Mouse (Mus musculus) ovary, postnatal 10 days (tissue): ENCODE measurements at regions not wholly inside any gene's neighbourhood (a gene's known extent, or its start where the extent isn't known, plus 50 kb on each side); places are given as distances from the start of the nearest gene placed in this dataset.

ENCODE experiments used
- DNase-seq: peaks from one replicate; pipeline ENCODE4 v3.0.0; 2022; ENCODE audit warnings: low spot score

- DNase-seq = no peak
Observed at GRCm38 (mm10) chr5:50820674-50821073, 746.9 kb downstream of the Ppargc1a start.

GRCm38 (mm10) chr5:50819959-50820358 is 747.6 kb downstream of the Ppargc1a start:
- no peak for DNase-seq

- DNase-seq = no peak
Observed at GRCm38 (mm10) chr5:50795310-50795709, 736.5 kb upstream of the Adgra3 start.

- DNase-seq = no peak
Observed at GRCm38 (mm10) chr5:50794453-50795169, 735.8 kb upstream of the Adgra3 start.

- no peak for DNase-seq
Observed at GRCm38 (mm10) chr5:50793558-50793957, 734.8 kb upstream of the Adgra3 start.

- no peak for DNase-seq
Observed at GRCm38 (mm10) chr5:50785273-50785672, 726.5 kb upstream of the Adgra3 start.

GRCm38 (mm10) chr5:50779138-50779537 is 720.3 kb upstream of the Adgra3 start:
- no peak for DNase-seq

- DNase-seq = no peak
Observed at GRCm38 (mm10) chr5:50778221-50778620, 719.4 kb upstream of the Adgra3 start.

GRCm38 (mm10) chr5:50762261-50762660 is 703.5 kb upstream of the Adgra3 start:
- no peak for DNase-seq

GRCm38 (mm10) chr5:50760386-50760785 is 701.6 kb upstream of the Adgra3 start:
- DNase-seq = no peak

GRCm38 (mm10) chr5:50752766-50753165 is 694.0 kb upstream of the Adgra3 start:
- DNase-seq = peak; percentile 3

- no peak for DNase-seq
Observed at GRCm38 (mm10) chr5:50751358-50751757, 692.6 kb upstream of the Adgra3 start.

- DNase-seq = no peak
Observed at GRCm38 (mm10) chr5:50743030-50743429, 684.2 kb upstream of the Adgra3 start.

- no peak for DNase-seq
Observed at GRCm38 (mm10) chr5:50733711-50734110, 674.9 kb upstream of the Adgra3 start.

GRCm38 (mm10) chr5:50728337-50729003 is 669.7 kb upstream of the Adgra3 start:
- DNase-seq = no peak

GRCm38 (mm10) chr5:50706945-50707663 is 648.3 kb upstream of the Adgra3 start:
- no peak for DNase-seq

GRCm38 (mm10) chr5:50698084-50698483 is 639.3 kb upstream of the Adgra3 start:
- no peak for DNase-seq

GRCm38 (mm10) chr5:50697588-50697987 is 638.8 kb upstream of the Adgra3 start:
- DNase-seq = no peak

- no peak for DNase-seq
Observed at GRCm38 (mm10) chr5:50688362-50688761, 629.6 kb upstream of the Adgra3 start.

GRCm38 (mm10) chr5:50683966-50684365 is 625.2 kb upstream of the Adgra3 start:
- no peak for DNase-seq

GRCm38 (mm10) chr5:50636539-50636938 is 577.7 kb upstream of the Adgra3 start:
- DNase-seq = no peak

- no peak for DNase-seq
Observed at GRCm38 (mm10) chr5:50626648-50627047, 567.8 kb upstream of the Adgra3 start.

- no peak for DNase-seq
Observed at GRCm38 (mm10) chr5:50624206-50624605, 565.4 kb upstream of the Adgra3 start.
